ENCODE assay signal across 8 mouse cellular contexts in genomic region chr5:134455914-134456423, GRCm38 (mm10). TPM values are rescaled to one million over a fixed set of nuclear protein-coding genes. Genes with fewer than 3 reads are reported as not detected.
DNase-seq lines count a peak whose midpoint lies in the region; ATAC-seq and TF ChIP-seq lines count a peak whose summit lies in the region.

No protein-coding gene starts in this region.

- peak; percentile 39 to 71 for DNase-seq in heart, adult 18-20 months
- no peak for DNase-seq in heart, postnatal 25 days (ENCODE audit: low spot score)
- peak; percentile 58 for DNase-seq in hindlimb bud, embryonic 11.5 days (ENCODE audit: extremely low spot score, low read depth, low spot score)
- peak; percentile 68 for DNase-seq in liver, adult 2 months (ENCODE audit: extremely low read depth, low read depth, low spot score)
- DNase-seq in thymus, postnatal 0 days (ENCODE audit: low spot score) = peak; percentile 72

- intact Hi-C loops in heart, postnatal 25 days (cut with DNase I) = loop anchor here (5.0 kb wide), 1 partner anchor 34 kb away; no protein-coding TSS in a partner anchor

- peak; percentile 76 for ATAC-seq in forebrain, embryonic 12.5 days (ENCODE audit: low FRiP score)
- peak; percentile 71 for ATAC-seq in midbrain, embryonic 16.5 days

- peaks cover 20% of the 10 kb centered on the region for H3K36me3 ChIP-seq in forebrain, embryonic 12.5 days (replicated peaks)
- no peaks in the 10 kb centered on the region for H3K36me3 ChIP-seq in liver, adult 2 months (ENCODE audit: control insufficient read depth, insufficient read depth, low read length)
- H3K36me3 ChIP-seq in midbrain, embryonic 16.5 days (ENCODE audit: control insufficient read depth, insufficient read depth, low read length) = no peaks in the 10 kb centered on the region

- H3K79me2 ChIP-seq in liver, adult 2 months (ENCODE audit: control insufficient read depth, insufficient read depth, low read length) = peaks cover 26% of the 10 kb centered on the region

- H3K4me1 ChIP-seq in brown adipose tissue, adult 24 weeks (ENCODE audit: control insufficient read depth, insufficient read depth, insufficient read length, low read length) = no peaks in the 10 kb centered on the region
- peaks cover 20% of the 10 kb centered on the region for H3K4me1 ChIP-seq in forebrain, embryonic 12.5 days
- peaks cover 4% of the 10 kb centered on the region; the same call in 1 of the 2 replicates for H3K4me1 ChIP-seq in liver, adult 2 months (ENCODE audit: control insufficient read depth, insufficient read depth, low read length)
- H3K4me1 ChIP-seq in midbrain, embryonic 16.5 days (ENCODE audit: control insufficient read depth, insufficient read depth, low read length) = peaks cover 20% of the 10 kb centered on the region

- TF ChIP-seq CTCF in liver, adult 2 months (IDR thresholded peaks at IDR 0.05; ENCODE audit: low read depth, low read length) = no peak

- H3K9me3 ChIP-seq in forebrain, embryonic 12.5 days = 0 out of 2 replicates have a peak, but pooled peaks cover 4% of the 10 kb centered on the region
- no peaks in the 10 kb centered on the region for H3K9me3 ChIP-seq in midbrain, embryonic 16.5 days (replicated peaks; ENCODE audit: control insufficient read depth, low read length, poor library complexity, severe bottlenecking)

- peak overlapping the region; percentile 96 for H3K4me3 ChIP-seq in brown adipose tissue, adult 24 weeks (ENCODE audit: insufficient read depth, low read depth, low read length)
- H3K4me3 ChIP-seq in forebrain, embryonic 12.5 days (replicated peaks) = peak overlapping the region; percentile 77
- peak overlapping the region; percentile 79 for H3K4me3 ChIP-seq in liver, adult 2 months (ENCODE audit: insufficient read depth, low read depth, low read length)
- H3K4me3 ChIP-seq in midbrain, embryonic 16.5 days (ENCODE audit: low read depth, low read length) = peak overlapping the region; percentile 84

- WGBS in forebrain, embryonic 12.5 days = 0% methylated on average over 16 of the region's 17 CpGs
- 0% methylated on average over 17 of the region's 17 CpGs for WGBS in liver, adult 2 months
- under 1% methylated on average over 13 of the region's 17 CpGs for WGBS in midbrain, embryonic 16.5 days

- 0 out of 2 replicates have a peak, but pooled peaks have one; percentile 24 for TF ChIP-seq POLR2A in liver, adult 2 months (IDR thresholded peaks at IDR 0.05; ENCODE audit: extremely low read depth, insufficient read depth, low read length)

- peak overlapping the region; percentile 84 for H3K4me2 ChIP-seq in forebrain, embryonic 12.5 days
- peak overlapping the region; percentile 98 for H3K4me2 ChIP-seq in midbrain, embryonic 16.5 days (ENCODE audit: low read length)

- H3K9ac ChIP-seq in forebrain, embryonic 12.5 days = peak overlapping the region; percentile 90
- peak overlapping the region; percentile 74 for H3K9ac ChIP-seq in liver, adult 2 months (ENCODE audit: low read depth, low read length)
- H3K9ac ChIP-seq in midbrain, embryonic 16.5 days (ENCODE audit: low read depth, low read length) = peak overlapping the region; percentile 95

- H3K27me3 ChIP-seq in forebrain, embryonic 12.5 days = no peaks in the 10 kb centered on the region
- no peaks in the 10 kb centered on the region for H3K27me3 ChIP-seq in liver, adult 2 months (ENCODE audit: control insufficient read depth, insufficient read depth, low read length)
- no peaks in the 10 kb centered on the region for H3K27me3 ChIP-seq in midbrain, embryonic 16.5 days (ENCODE audit: control insufficient read depth, insufficient read depth, low read depth, low read length)

- H3K27ac ChIP-seq in brown adipose tissue, adult 24 weeks (replicated peaks; ENCODE audit: low read depth, low read length) = peak overlapping the region; percentile 97
- H3K27ac ChIP-seq in forebrain, embryonic 12.5 days = peak overlapping the region; percentile 91
- H3K27ac ChIP-seq in liver, adult 2 months (replicated peaks; ENCODE audit: insufficient read depth, low read depth, low read length) = peak overlapping the region; percentile 89
- H3K27ac ChIP-seq in midbrain, embryonic 16.5 days (ENCODE audit: low read length) = peak overlapping the region; percentile 92

RNA-seq across cellular contexts. Expression of gene Gtf2ird1, which starts 0.5 kb away (rescaled TPM):
- total RNA-seq in heart, adult 18-20 months (2021) = 10 to 100 TPM; 18.2 to 20.5 TPM
- total RNA-seq in heart, postnatal 25 days (2021) = 10 to 100 TPM; 18.2 to 26.3 TPM
- polyA plus RNA-seq in brown adipose tissue, adult 24 weeks (2012; ENCODE audit: insufficient read depth, insufficient read length, missing spikeins) = 37.9 and 80.1 TPM in 2 replicates
- polyA plus RNA-seq in forebrain, embryonic 12.5 days (2016; fragmentation: Nextera tagmentation; extraction: Ambion mirVana) = 111 and 112 TPM in 2 replicates
- 6.5 and 14.8 TPM in 2 replicates for total RNA-seq in liver, adult 2 months (2014; rRNA removed)
- polyA plus RNA-seq in liver, adult 2 months (2012; rRNA removed) = 14.9 and 15.3 TPM in 2 replicates
- polyA plus RNA-seq in midbrain, embryonic 16.5 days (2015; fragmentation: Nextera tagmentation; extraction: Ambion mirVana) = 74.3 and 81.5 TPM in 2 replicates
- polyA plus RNA-seq in thymus, postnatal 0 days (2015; fragmentation: Nextera tagmentation; extraction: Ambion mirVana) = 54.7 and 67.4 TPM in 2 replicates
